ENCODE assay signal across 42 mouse cellular contexts in the genomic region with DNA sequence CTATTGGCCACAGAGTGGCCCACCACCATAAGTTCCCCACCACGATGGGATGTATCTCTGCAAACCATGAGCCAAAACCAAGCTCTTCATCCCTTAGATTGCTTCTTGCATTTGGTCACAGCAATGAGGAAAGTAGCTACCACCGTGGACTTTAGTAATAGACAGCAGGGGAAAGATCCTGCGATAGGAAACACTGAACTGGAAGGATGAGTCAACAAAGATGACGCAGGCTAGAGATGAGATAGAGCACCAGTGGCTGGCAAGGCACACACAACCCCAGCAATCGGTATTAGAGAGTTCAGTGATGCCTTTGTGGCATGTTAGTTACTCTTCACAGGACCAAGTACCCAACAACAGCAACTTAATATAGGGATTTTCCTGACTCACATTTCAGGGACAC. TPM values are rescaled to one million over a fixed set of nuclear protein-coding genes. Genes with fewer than 3 reads are reported as not detected.
"Had no signal": no experiment of that assay in that cellular context is flagged by ENCODE, and none has a peak within 500 bp of the region (broad histone marks: within the 10 kb centered on the region; RNA-seq: fewer than 3 reads in every experiment).

No protein-coding gene starts in this region.

- H3K4me3 ChIP-seq: limb, embryonic 10.5 days; limb, embryonic 12.5 days; limb, embryonic 13.5 days; limb, embryonic 15.5 days; liver, embryonic 12.5 days; liver, embryonic 13.5 days; liver, embryonic 15.5 days; lung, embryonic 15.5 days; megakaryocyte, embryonic 14.5 days; midbrain, embryonic 10.5 days; midbrain, embryonic 12.5 days; midbrain, embryonic 13.5 days; midbrain, embryonic 15.5 days; myocyte; neural tube, embryonic 12.5 days had no signal

- H3K4me1 ChIP-seq: limb, embryonic 15.5 days had no signal

- ATAC-seq: liver, embryonic 12.5 days; liver, postnatal 0 days; lung, postnatal 0 days; midbrain, embryonic 13.5 days; midbrain, embryonic 15.5 days; midbrain, embryonic 16.5 days had no signal

- H3K9ac ChIP-seq: limb, embryonic 12.5 days; limb, embryonic 13.5 days; limb, embryonic 15.5 days; liver, embryonic 12.5 days; liver, embryonic 13.5 days; liver, embryonic 14.5 days; liver, embryonic 15.5 days; liver, postnatal 0 days; lung, embryonic 14.5 days; lung, embryonic 15.5 days; midbrain, embryonic 12.5 days; midbrain, embryonic 13.5 days; midbrain, embryonic 15.5 days; neural tube, embryonic 12.5 days had no signal

- H3K27me3 ChIP-seq: limb, embryonic 12.5 days; limb, embryonic 13.5 days; limb, embryonic 15.5 days; lung, embryonic 15.5 days; midbrain, embryonic 12.5 days; midbrain, embryonic 13.5 days; midbrain, embryonic 15.5 days; neural tube, embryonic 12.5 days had no signal

- H3K9me3 ChIP-seq: limb, embryonic 10.5 days; limb, embryonic 12.5 days; limb, embryonic 13.5 days; limb, embryonic 15.5 days; liver, embryonic 12.5 days; liver, embryonic 13.5 days; liver, embryonic 15.5 days; lung, embryonic 15.5 days; midbrain, embryonic 10.5 days; midbrain, embryonic 13.5 days; midbrain, embryonic 15.5 days; neural tube, embryonic 12.5 days had no signal

- H3K36me3 ChIP-seq: limb, embryonic 10.5 days; limb, embryonic 12.5 days; limb, embryonic 13.5 days; limb, embryonic 15.5 days; liver, embryonic 12.5 days; liver, embryonic 13.5 days; liver, embryonic 15.5 days; lung, embryonic 15.5 days; midbrain, embryonic 10.5 days; midbrain, embryonic 12.5 days; midbrain, embryonic 13.5 days; midbrain, embryonic 15.5 days; neural tube, embryonic 12.5 days had no signal

- H3K27ac ChIP-seq: limb, embryonic 10.5 days; limb, embryonic 12.5 days; limb, embryonic 13.5 days; limb, embryonic 15.5 days; liver, embryonic 12.5 days; liver, embryonic 13.5 days; liver, embryonic 14.5 days; liver, embryonic 15.5 days; lung, embryonic 15.5 days; macrophage; midbrain, embryonic 10.5 days; midbrain, embryonic 12.5 days; midbrain, embryonic 13.5 days; midbrain, embryonic 15.5 days; neural tube, embryonic 12.5 days had no signal

- DNase-seq: left cerebral cortex, postnatal 4 days; liver; liver, embryonic 13.5 days; liver, postnatal 0 days; lung, adult 18-20 months; lung, adult 2 months; lung, embryonic 14.5 days; lung, postnatal 10 days; lung, postnatal 14 days; lung, postnatal 36 days; lung, postnatal 4 days; midbrain, embryonic 14.5 days had no signal

RNA-seq across cellular contexts. Expression of gene Muc5ac, which starts 12.6 kb away (rescaled TPM):
- total RNA-seq: left cerebral cortex, postnatal 10 days; left cerebral cortex, postnatal 14 days; left cerebral cortex, postnatal 36 days; left cerebral cortex, postnatal 4 days; liver, adult 2 months; megakaryocyte progenitor cell, adult 5-6 weeks; midbrain, postnatal 0 days; monocyte, adult 5-6 weeks had no signal
- polyA plus RNA-seq: limb, embryonic 10.5 days; limb, embryonic 11.5 days; limb, embryonic 12.5 days; limb, embryonic 13.5 days; limb, embryonic 15.5 days; liver, embryonic 11.5 days; liver, embryonic 12.5 days; liver, embryonic 13.5 days; liver, embryonic 14.5 days; liver, embryonic 15.5 days; liver, embryonic 16.5 days; liver, postnatal 0 days; macrophage; midbrain, embryonic 10.5 days; midbrain, embryonic 11.5 days; midbrain, embryonic 12.5 days; midbrain, embryonic 13.5 days; midbrain, embryonic 14.5 days; midbrain, embryonic 15.5 days; midbrain, embryonic 16.5 days; midbrain, postnatal 0 days; myocyte; neural tube, embryonic 11.5 days; neural tube, embryonic 12.5 days had no signal
